Mouse (Mus musculus): ENCODE results near the gene Ccl8. TPM values are rescaled to one million over a fixed set of nuclear protein-coding genes. Genes with fewer than 3 reads are reported as not detected.

Ccl8 gene
- total RNA-seq (2022), result not detected

- no peak for DNase-seq (ENCODE audit: low spot score in 2 of 2)
Measured at GRCm38 (mm10) chr11:82114885-82115284, at the start of gene Ccl8. Gene Ccl8, plus strand, starts transcription at chr11:82115185.

DNA sequence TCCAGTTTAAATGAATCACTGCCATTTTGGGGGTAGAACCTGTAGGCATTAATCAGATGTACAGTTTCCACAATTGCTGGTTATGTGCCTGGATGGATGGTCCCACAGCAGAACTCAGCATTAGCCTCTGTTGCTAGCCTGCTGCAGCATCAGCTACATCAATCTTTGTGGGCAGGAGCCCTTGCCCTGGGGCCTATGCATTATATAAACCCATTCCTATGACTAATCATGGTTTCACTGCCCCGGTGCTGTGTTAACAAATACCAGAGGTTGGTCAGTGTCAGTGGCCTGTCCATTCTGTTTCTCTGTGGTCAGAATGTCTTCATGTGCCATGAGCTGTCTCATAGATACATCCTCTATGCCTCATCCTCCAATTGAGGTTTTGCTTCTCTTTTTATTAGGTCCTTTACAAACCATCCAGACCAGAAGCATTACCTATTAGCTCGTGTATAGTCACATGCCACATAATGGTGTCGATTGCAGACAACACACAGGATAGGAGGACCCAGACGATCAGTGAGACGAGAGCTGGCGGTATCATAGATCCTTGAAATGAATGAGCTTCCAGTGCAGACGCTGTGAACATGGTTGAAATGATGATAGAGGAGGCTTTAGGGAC, 47.9 kb upstream of the Ccl8 start:
- no peak for DNase-seq (ENCODE audit: low spot score in 2 of 2)

DNA sequence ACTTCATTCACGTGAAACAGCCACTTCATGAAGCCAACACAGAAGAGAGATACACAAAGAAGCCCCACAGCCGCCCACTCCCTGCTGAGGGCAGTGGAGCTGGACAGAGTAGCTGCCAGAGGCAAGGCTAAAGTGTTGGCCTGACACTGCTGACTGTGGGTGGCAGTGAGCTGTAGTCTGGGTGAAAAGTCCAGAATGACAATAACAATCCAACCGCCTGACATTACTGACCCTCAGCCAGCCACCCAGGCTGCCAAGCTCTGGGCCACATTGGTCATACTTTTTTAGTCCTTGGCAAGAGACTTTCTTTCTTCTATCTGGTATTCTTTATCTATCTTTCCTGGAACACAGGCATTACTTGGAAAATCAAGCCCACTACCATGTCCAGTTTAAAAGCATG, 43.9 kb upstream of the Ccl8 start:
- no peak for DNase-seq (ENCODE audit: low spot score in 2 of 2)

GRCm38 (mm10) chr11:82072374-82072773, 42.6 kb upstream of the Ccl8 start:
- no peak for DNase-seq (ENCODE audit: low spot score in 2 of 2)

DNA sequence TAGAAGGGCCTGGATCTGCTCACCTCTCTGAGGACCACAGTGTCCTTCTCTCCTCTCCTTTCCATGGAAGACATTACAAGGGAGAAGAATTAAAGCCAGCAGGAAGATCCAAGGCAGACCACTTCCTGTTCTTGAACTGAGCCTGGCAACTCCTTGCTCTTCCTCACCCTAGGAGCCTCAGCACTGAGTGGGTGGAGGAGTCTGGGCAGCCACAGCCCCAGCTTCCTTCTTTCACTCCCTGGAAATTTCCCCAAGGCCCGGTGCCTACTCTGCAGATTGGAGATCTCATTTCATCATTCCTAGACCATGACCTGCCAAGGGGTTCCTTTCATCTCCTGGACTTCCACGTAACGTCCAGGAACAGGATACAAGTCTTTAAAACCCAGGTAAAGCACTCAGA, 42.0 kb upstream of the Ccl8 start:
- DNase-seq (ENCODE audit: low spot score in 2 of 2), result no peak

DNA sequence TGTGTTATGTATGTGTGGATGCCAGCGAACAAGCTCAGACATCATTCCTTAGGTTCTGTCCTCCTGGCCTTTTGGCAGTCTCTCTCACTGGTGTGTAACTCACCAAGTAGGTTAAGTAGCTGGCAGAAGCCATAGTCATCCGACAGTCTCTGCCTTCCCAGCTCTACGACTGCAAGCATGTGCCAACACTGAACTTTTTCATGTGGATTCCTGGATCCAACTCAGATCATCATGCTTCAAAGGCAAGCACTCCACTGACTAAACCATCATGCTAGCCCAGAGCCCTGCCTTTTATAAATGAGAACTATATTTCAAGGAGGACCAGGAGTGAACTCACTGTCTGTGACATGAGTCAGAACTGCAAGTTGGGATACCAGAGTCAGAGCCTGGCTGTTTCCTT, 41.3 kb upstream of the Ccl8 start:
- DNase-seq (ENCODE audit: low spot score in 2 of 2), result no peak

DNA sequence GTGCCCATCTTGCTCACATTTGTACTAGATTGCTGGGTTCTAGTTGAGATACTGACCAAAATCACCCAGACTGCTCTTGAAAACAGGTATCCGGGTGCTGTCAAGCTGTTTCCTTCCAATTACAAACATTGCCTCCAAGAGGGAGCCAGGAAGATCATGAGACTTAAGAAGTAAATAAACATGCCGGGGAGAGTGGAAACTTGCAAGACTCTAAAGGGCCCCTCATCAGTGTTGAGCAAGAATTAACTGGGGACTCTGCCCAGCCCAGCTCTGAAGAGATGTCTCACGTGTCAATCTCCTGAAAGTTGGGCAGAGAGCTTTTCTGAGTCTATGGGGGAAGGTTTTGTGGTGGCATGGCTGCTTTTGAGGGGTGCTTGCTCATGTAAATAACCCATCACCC, 38.0 kb upstream of the Ccl8 start:
- no peak for DNase-seq (ENCODE audit: low spot score in 2 of 2)

DNA sequence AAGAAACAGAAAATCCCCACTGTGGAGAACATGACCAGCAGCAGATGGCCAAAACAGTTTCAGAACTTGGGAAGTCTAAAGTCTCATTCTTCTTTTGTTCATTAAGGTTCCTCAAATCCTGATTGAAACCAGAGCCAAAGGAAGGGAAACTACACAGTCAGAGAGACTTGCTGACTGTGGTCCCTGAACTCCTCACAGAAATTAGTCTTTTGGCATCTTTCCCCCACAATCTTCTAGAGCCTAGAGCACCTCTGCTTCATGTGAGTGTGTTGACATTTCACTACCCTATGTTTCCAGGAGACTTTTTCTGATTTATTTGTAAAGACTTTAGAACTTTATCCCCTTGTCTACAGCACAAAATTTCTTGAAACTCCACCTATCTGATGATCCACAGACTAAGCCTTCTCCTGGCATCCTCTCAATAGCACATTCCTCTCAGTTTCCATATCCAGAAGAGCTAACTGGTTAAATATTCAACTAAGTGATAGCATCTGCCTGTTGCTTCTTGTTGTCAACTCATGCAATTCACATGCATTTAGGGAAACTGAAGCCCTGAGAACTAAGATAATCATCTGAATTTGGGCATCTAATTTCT, 36.8 kb upstream of the Ccl8 start:
- no peak for DNase-seq (ENCODE audit: low spot score in 2 of 2)

DNA sequence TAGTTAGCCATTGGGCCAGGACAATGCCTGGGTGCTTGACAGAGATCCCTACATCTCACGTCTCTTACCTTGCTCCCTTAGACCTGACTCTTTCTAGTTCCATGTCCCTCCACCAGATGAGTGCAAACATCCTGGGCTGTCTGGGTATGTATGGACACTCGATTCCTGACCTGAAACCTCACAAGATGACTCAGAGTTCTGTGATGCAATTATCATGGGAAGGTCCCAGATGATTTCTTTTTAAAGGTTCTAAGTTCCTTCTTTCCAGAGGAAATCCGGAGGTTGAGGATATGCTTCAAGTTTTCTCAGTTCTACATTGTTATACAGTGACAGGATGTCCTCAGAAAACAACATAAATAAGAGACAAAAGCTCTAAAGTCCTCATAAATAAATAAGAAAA, 34.1 kb upstream of the Ccl8 start:
- DNase-seq (ENCODE audit: low spot score in 2 of 2), result no peak

GRCm38 (mm10) chr11:82084360-82084759, 30.6 kb upstream of the Ccl8 start:
- no peak for DNase-seq (ENCODE audit: low spot score in 2 of 2)

- DNase-seq (ENCODE audit: low spot score in 2 of 2), result no peak
Measured at GRCm38 (mm10) chr11:82099511-82100323, 15.3 kb upstream of the Ccl8 start.

GRCm38 (mm10) chr11:82101087-82101486, 13.9 kb upstream of the Ccl8 start:
- no peak for DNase-seq (ENCODE audit: low spot score in 2 of 2)

DNA sequence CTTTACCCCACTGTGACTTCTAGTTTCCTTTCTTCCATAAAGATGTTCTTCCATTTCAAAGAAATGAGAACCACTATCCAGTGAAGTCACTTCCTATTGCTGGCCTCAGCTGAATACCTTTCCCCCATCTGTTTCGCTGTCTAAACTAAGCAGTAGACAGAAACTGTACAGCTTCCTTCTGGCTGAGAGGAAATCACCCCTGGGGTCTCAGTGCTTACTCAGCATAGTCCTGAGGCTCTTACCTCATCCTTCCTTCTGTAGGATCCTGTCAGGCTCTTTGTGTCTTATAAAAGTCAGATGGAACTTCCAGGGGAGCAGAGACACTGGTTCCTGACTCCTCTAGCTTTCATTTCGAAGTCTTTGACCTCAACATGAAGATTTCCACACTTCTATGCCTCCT, 13.5 kb upstream of the Ccl8 start, which contains the start of gene Ccl12:
Ccl12 (plus strand) TSS at position 317 of the 400 bp plus-strand sequence.
- no peak for DNase-seq (ENCODE audit: low spot score in 2 of 2)

- no peak for DNase-seq (ENCODE audit: low spot score in 2 of 2)
Measured at GRCm38 (mm10) chr11:82109611-82110010, 5.4 kb upstream of the Ccl8 start.

- no peak for DNase-seq (ENCODE audit: low spot score in 2 of 2)
Measured at GRCm38 (mm10) chr11:82110372-82111248, 4.4 kb upstream of the Ccl8 start.

DNA sequence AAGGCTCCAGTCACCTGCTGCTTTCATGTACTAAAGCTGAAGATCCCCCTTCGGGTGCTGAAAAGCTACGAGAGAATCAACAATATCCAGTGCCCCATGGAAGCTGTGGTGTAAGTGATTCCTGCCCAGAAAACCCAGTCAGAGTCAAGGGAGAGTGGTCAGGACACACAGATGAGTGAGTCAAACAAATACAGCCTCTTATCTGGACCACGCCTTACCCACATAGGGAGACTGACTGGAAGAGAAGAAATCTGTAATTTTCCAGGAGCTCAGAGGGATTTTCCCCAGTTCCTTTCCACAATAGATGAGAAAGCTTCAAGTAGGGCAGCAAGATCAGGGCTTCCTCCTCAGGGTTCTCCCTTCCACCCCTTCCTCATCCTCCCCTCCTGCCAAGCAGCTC, 1.1 kb downstream of the Ccl8 start:
- DNase-seq (ENCODE audit: low spot score in 2 of 2), result no peak

GRCm38 (mm10) chr11:82132977-82133376, 18.0 kb downstream of the Ccl8 start:
- DNase-seq (ENCODE audit: low spot score in 2 of 2), result no peak

GRCm38 (mm10) chr11:82136196-82136595, 21.2 kb downstream of the Ccl8 start:
- DNase-seq (ENCODE audit: low spot score in 2 of 2), result no peak

DNA sequence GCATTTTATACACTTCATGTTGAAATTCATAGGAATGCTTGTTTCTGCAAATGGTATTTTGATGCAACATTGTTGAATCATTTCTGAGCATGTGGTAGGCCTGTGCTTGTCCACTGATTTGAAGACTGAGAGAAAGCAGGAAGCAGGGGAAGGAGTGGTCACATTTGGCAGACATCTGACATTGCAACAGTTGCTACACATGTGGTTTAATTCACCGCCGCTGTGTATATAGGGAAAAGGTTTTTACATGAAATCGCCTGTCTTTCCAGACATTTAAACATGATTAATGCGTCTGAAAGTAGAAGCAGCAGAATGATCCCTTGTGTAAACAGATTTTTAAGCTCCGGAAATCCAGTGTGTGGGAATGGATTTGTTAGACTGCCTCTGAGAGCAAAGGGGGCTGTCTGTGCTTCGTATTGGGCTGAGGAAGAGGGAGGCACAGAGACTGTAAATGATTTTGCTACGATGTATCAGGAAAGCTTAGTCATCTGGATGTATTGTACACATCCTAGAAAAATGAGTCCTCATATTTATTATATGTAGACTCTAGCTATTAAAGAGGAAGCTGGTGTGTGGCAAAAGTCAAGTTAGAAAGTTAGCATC, 24.6 kb downstream of the Ccl8 start:
- no peak for DNase-seq (ENCODE audit: low spot score in 2 of 2)

GRCm38 (mm10) chr11:82159126-82159525, 44.1 kb downstream of the Ccl8 start:
- DNase-seq (ENCODE audit: low spot score in 2 of 2), result no peak

- DNase-seq (ENCODE audit: low spot score in 2 of 2), result no peak
Measured at GRCm38 (mm10) chr11:82163285-82163684, 48.3 kb downstream of the Ccl8 start.
